Mouse (Mus musculus): Measurements from ENCODE around the gene Gm28434.

Gm28434 gene

DNA sequence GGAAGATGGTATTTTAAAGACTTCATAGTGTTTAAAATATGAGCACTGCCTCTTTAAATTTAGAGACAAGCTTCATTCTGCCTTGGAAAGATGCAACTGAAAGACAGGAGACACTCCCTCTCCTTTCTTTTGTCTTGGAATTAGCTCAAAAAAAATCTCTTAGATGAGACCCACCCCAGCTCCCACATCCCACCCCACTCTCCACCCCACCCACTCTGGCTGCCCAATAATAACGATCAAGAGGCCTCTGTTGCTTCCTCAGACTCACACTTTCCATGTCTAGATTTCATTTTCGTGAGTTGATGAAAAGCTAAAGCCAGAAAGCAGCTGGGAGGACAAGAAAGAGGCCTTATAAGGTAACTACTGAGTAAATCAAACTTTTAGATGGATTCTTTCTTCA is at the start of gene Gm28434, which contains the start of gene 2310003L06Rik:
Gene Gm28434, plus strand, starts transcription at position 317 of the 400 bp plus-strand sequence.
Gene 2310003L06Rik, plus strand, starts transcription at position 259 of the 400 bp plus-strand sequence.
- no peak for DNase-seq (ENCODE audit: low read depth, low spot score)

DNA sequence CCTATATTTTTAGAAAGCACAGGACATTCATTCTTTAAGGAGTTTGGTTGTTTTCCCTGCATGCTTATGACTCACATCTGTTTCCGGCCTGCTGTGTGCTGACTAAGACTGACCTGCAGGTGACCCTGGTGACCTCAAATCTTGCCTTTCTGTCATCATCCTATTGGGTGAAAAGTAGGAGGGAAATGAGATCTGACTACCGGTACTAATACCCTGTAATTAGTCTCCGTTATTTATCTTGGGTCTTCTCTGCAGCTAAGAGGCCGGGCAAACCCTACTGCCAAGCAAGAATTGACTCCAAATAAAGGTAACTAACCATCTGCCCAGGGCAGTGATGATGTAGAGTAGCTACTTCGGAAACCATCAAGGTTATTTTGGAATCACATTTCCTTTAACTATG is 43.9 kb upstream of the Gm28434 start, which contains the start of gene Csn3:
Gene Csn3, plus strand, starts transcription at position 208 of the 400 bp plus-strand sequence.
- DNase-seq (ENCODE audit: low read depth, low spot score) = no peak

DNA sequence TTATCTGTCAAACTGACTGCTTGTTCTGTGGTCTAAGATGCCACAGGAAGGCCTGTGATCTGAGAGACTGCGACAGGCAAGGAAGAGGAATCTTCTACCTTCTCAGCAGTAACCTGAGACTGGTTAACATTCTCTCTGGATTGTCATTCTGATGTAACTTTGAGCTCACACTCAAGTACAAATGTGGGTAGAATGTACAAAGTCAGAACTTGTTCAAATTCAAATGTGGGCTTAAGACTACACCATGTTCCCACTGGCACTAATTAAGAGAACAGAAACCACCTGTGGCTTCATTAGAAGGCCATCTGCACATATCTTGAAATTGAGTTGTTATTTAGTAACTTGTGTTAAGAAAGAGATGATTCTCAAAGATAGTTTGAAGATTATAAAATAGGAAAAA is 37.7 kb upstream of the Gm28434 start:
- DNase-seq (ENCODE audit: low read depth, low spot score) = no peak

DNA sequence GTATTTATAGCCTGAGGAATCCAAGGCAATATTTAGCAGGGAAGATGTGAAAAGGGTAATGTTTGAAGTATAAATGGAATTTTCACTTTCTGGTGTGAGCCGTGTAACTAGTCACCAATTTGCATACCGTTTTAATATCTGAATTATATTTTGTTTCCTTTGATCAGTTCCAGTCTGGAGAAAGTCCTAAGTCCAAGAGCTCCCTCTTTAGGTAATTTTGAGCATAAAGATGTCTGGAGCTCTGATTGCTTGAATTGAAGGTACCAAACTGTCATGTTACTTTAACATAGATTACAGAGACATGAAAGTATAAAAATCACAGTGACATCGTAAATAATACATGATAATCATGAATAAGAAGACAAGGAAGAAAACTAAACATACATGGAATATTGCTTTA is 28.6 kb upstream of the Gm28434 start:
- no peak for DNase-seq (ENCODE audit: low read depth, low spot score)

DNA sequence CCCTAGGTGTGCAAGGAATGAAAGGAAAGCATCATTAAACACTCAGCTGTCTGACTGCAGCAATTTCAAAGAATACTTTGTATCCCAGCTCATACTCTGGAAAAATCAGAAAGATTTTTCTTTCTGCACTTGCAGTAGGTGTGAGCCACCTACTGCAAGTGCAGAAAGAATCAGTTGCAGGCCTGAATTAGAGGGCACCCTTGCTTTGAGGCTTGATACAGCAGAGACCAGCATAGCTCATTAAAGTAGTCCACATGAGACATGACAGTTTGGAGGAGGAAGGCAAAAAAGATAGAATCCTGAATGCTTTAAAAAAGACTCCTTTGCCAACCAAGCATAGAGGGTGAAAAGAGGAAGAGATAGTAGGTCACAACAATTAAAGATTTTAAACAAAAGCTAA is 26.8 kb upstream of the Gm28434 start:
- no peak for DNase-seq (ENCODE audit: low read depth, low spot score)

DNA sequence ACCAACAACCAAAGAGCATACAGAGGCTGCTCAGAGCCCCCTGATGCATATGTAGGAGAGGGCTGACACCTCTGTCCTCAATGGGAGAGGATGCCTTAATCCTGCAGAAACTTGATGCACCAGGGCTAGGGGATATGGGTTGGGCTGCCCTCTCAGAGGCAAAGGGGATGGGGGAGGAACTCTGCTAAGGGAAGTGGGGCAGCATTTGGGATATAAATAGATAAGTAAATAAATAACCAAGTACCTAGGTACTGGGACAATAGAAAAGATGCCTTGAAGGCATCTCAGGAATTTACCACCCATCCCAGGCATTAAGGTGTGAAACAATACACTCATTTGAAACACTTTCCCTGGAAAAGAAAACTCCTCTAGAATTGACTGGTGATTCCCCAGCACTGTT is 17.5 kb upstream of the Gm28434 start:
- no peak for DNase-seq (ENCODE audit: low read depth, low spot score)

DNA sequence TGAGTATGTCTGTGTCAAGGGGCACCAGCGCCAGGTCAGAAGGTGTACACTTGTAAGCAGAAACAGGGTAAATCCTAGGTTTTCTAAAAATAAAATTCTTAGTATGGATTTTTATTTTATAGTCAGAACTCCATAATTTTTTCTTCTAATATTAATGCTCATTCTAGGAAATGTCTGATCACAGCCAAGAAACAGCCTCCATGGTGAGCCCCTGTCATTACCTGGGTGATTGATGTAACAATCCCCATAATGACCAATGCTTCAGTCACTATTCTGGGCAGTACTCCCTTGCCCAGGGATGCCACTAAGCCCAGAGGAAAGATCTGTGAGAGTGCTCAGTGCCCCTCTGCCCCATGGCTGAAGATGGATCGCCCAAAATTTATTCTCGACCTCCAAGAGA is 9.8 kb downstream of the Gm28434 start, which contains the start of gene Cabs1:
Gene Cabs1, plus strand, starts transcription at position 301 of the 400 bp plus-strand sequence.
- DNase-seq (ENCODE audit: low read depth, low spot score) = no peak

DNA sequence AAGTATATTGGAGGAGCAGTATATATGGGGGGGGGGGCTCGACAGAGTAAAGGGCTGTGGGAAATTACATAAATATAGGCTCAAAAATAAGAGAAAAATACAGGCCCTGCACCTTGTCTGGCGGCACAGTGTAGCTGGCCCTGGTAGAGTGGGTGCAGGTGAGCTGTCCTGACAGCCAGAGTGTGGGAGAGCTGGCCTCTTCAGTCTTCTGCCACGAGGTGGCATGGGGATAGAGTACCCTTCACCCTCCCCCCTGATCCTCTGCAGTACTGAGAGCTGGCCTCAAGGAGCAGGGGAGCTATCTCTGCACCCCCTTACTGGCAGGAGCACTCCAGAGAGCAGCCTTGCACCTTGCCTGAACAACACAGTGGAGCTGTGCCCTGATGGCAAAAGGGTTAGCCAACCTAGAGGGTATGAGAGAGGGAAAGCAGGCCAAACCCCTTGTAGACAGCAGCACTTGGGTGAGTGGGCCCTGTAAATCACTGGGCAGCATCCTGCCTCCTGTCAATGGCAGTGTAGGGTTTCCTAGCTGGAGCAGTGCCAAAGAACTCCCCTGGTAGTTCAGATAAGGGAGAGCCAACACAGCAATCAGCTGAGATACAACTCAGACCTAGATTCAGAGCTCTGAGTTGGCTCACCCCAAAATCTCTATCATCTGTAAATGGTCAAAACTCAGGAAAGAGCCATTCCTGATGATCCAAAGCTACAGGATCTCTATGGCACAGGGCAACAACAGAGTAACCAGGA is 13.3 kb downstream of the Gm28434 start:
- DNase-seq (ENCODE audit: low read depth, low spot score) = no peak

DNA sequence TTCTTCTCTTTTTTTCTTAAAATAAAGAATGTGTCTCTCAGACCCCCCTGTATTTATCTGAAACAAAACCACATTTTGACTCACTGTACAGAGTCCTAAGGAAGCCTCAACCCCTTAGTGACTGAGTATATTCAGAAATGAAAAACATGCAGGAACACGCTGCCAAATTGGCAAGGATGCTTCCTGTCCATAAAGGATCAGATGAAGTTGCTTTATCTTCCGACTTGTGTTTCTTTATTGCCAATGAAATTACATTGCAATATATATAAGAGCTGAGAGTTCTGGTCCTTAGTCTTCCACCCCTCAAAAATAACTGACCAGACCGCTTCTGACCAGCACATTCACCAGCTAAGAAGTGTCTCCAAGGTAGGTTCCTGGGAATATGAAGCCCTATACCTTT is 32.9 kb downstream of the Gm28434 start, which contains the start of gene Smr3a:
Gene Smr3a, plus strand, starts transcription at position 301 of the 400 bp plus-strand sequence.
- DNase-seq (ENCODE audit: low read depth, low spot score) = no peak

DNA sequence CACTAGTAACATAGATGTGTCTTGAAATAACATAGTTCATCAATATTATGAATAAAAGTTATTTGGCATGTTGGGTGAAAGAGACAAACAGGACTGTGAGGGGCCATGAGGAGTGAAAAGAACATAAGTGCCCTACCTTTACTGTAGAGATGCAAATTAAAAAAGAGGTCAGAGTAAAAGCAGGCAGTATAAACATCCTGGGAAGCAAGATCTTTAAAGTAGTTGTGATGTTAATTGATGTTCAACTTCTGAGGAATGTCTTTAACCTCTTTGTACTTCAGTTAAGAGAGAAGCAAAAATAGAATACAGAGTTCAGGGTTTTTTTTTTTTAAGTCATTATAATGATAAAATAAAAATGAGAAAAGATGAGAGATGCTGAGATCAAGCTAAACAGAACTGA is 35.9 kb downstream of the Gm28434 start:
- DNase-seq (ENCODE audit: low read depth, low spot score) = no peak

All from CD4-positive helper T cell, adult 2 months (primary cell).